Mouse (Mus musculus): ENCODE results near the gene Apbb1ip. TPM values are rescaled to one million over a fixed set of nuclear protein-coding genes. Genes with fewer than 3 reads are reported as not detected.
A peak's percentile ranks its signal among the peaks of the same experiment; 100 is the strongest.

The Apbb1ip gene
- total and polyA plus RNA-seq, 2 experiments, result 0.64 to 0.65 TPM

DNA sequence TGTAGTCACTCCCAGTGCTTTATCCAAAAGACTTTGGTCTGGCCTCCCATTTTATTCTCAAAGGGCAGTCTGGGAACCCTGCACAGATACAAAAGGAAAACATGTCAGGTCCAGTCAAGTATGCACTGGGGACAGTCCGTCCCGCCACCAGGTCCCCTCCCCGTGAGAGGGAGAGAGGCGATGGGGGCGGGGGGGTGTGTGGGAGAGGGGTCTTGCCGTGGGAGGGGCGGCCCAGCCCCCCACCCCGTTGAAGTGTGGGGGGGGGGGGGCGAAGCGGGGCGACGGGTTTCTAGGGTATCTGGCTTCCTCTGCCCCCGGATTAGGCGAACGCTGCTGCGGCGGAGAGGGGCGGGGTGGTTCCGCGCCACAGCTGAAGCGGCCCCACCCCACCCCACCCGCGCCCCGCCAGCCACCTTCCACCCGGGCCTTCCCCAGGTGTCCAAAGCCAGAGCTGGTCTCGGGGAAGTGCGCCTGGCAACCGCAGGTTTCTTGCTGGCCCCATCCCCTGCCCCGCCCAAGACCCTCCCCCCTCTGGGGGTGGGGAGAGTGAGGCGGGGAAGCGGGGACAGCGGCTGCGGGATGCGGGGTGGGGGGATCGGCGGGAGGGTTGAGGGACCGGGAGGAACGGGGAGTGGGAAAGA is 29.7 kb upstream of the Apbb1ip start:
- peak overlapping the region; percentile 25; the same call in 1 of the 2 replicates for H3K9ac ChIP-seq (ENCODE audit: low read depth, low read length)
- TF ChIP-seq POLR2A (IDR thresholded peaks at IDR 0.05; ENCODE audit: extremely low read depth, insufficient read depth, low read length), result no peak
- no peak for TF ChIP-seq CTCF (IDR thresholded peaks at IDR 0.05; ENCODE audit: low read depth, low read length)
- no peak overlapping the region for H3K4me3 ChIP-seq (ENCODE audit: insufficient read depth, low read depth, low read length)
- 2% methylated on average over 29 of the region's 38 CpGs for WGBS
- 0 out of 2 replicates have a peak, but pooled peaks cover 2% of the 10 kb centered on the region for H3K4me1 ChIP-seq (ENCODE audit: control insufficient read depth, insufficient read depth, low read length)
- H3K79me2 ChIP-seq (ENCODE audit: control insufficient read depth, insufficient read depth, low read length), result no peaks in the 10 kb centered on the region
- H3K27me3 ChIP-seq (ENCODE audit: control insufficient read depth, insufficient read depth, low read length), result no peaks in the 10 kb centered on the region
- H3K36me3 ChIP-seq (ENCODE audit: control insufficient read depth, insufficient read depth, low read length), result no peaks in the 10 kb centered on the region
- DNase-seq (ENCODE audit: extremely low read depth, low read depth, low spot score), result peak; percentile 8
- H3K27ac ChIP-seq (replicated peaks; ENCODE audit: insufficient read depth, low read depth, low read length), result no peak overlapping the region

GRCm38 (mm10) chr2:22744876-22745275 is 29.0 kb upstream of the Apbb1ip start:
- Histone ChIP-seq H3K27ac (replicated peaks; ENCODE audit: insufficient read depth, low read depth, low read length) (no peak overlapping the region), H3K27me3 (ENCODE audit: control insufficient read depth, insufficient read depth, low read length) (no peaks in the 10 kb centered on the region), H3K79me2 (ENCODE audit: control insufficient read depth, insufficient read depth, low read length) (no peaks in the 10 kb centered on the region), H3K4me3 (ENCODE audit: insufficient read depth, low read depth, low read length) (no peak overlapping the region), H3K9ac (ENCODE audit: low read depth, low read length) (no peak overlapping the region), H3K36me3 (ENCODE audit: control insufficient read depth, insufficient read depth, low read length) (no peaks in the 10 kb centered on the region), H3K4me1 (ENCODE audit: control insufficient read depth, insufficient read depth, low read length) (0 out of 2 replicates have a peak, but pooled peaks cover 2% of the 10 kb centered on the region)
- 8% methylated on average over 19 of the region's 19 CpGs for WGBS
- DNase-seq (ENCODE audit: extremely low read depth, low read depth, low spot score), result peak; percentile 31
- TF ChIP-seq POLR2A (IDR thresholded peaks at IDR 0.05; ENCODE audit: extremely low read depth, insufficient read depth, low read length) (no peak), CTCF (IDR thresholded peaks at IDR 0.05; ENCODE audit: low read depth, low read length) (no peak)

GRCm38 (mm10) chr2:22746785-22747184 is 27.1 kb upstream of the Apbb1ip start:
- H3K27me3 ChIP-seq (ENCODE audit: control insufficient read depth, insufficient read depth, low read length), result no peaks in the 10 kb centered on the region
- TF ChIP-seq CTCF (IDR thresholded peaks at IDR 0.05; ENCODE audit: low read depth, low read length) (no peak), POLR2A (IDR thresholded peaks at IDR 0.05; ENCODE audit: extremely low read depth, insufficient read depth, low read length) (no peak)
- H3K79me2 ChIP-seq (ENCODE audit: control insufficient read depth, insufficient read depth, low read length), result no peaks in the 10 kb centered on the region
- no peak overlapping the region for H3K9ac ChIP-seq (ENCODE audit: low read depth, low read length)
- DNase-seq (ENCODE audit: extremely low read depth, low read depth, low spot score), result peak; percentile 35
- no peak overlapping the region for H3K27ac ChIP-seq (replicated peaks; ENCODE audit: insufficient read depth, low read depth, low read length)
- H3K36me3 ChIP-seq (ENCODE audit: control insufficient read depth, insufficient read depth, low read length), result no peaks in the 10 kb centered on the region
- H3K4me1 ChIP-seq (ENCODE audit: control insufficient read depth, insufficient read depth, low read length), result 0 out of 2 replicates have a peak, but pooled peaks cover 2% of the 10 kb centered on the region
- no peak overlapping the region for H3K4me3 ChIP-seq (ENCODE audit: insufficient read depth, low read depth, low read length)

DNA sequence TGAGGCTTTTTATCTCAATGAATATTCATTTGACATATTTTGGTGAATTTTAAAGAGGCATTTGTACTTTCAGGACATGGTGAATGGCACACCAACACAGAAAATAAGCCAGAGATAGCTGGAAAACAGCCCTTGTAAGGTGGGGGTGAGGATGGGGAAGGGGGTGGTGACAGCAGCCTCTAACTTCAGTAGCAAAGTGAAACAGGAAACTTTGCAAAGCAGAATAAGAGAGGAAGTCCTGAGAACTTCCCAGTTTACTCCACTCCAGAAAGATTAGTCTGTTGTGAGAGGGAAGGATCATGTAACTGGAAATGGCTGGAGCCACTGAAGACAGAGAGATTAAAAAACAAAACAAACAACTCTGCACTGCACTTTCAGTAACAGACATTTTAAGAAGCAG is 26.0 kb upstream of the Apbb1ip start:
- Histone ChIP-seq H3K4me3 (ENCODE audit: insufficient read depth, low read depth, low read length) (no peak overlapping the region), H3K27me3 (ENCODE audit: control insufficient read depth, insufficient read depth, low read length) (no peaks in the 10 kb centered on the region), H3K4me1 (ENCODE audit: control insufficient read depth, insufficient read depth, low read length) (0 out of 2 replicates have a peak, but pooled peaks cover 2% of the 10 kb centered on the region), H3K36me3 (ENCODE audit: control insufficient read depth, insufficient read depth, low read length) (no peaks in the 10 kb centered on the region), H3K79me2 (ENCODE audit: control insufficient read depth, insufficient read depth, low read length) (no peaks in the 10 kb centered on the region), H3K9ac (ENCODE audit: low read depth, low read length) (no peak overlapping the region), H3K27ac (replicated peaks; ENCODE audit: insufficient read depth, low read depth, low read length) (no peak overlapping the region)
- peak; percentile 30 for DNase-seq (ENCODE audit: extremely low read depth, low read depth, low spot score)
- no peak for TF ChIP-seq CTCF (IDR thresholded peaks at IDR 0.05; ENCODE audit: low read depth, low read length)
- TF ChIP-seq POLR2A (IDR thresholded peaks at IDR 0.05; ENCODE audit: extremely low read depth, insufficient read depth, low read length), result no peak

DNA sequence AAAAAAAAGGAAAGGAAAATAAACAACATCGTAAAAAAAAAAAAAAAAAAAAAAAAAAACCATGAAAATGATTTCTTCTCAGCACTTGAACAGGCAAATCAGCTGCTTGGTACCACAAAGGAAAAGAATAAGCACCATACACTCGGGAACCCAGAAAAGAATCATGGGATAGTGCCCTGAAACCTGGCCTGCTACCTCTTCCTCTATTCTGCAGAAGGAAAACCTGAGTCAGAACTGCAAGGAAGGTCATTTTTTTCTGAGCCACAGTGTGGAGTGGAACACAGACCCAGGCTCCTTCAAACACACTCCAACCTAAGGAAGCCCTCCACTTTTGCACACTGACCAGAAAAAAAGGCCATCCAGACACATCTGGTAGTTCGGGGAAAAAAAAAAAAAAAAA is 24.1 kb upstream of the Apbb1ip start:
- no peak overlapping the region for H3K9ac ChIP-seq (ENCODE audit: low read depth, low read length)
- H3K4me3 ChIP-seq (ENCODE audit: insufficient read depth, low read depth, low read length), result no peak overlapping the region
- no peaks in the 10 kb centered on the region for H3K4me1 ChIP-seq (ENCODE audit: control insufficient read depth, insufficient read depth, low read length)
- DNase-seq (ENCODE audit: extremely low read depth, low read depth, low spot score), result no peak
- H3K27me3 ChIP-seq (ENCODE audit: control insufficient read depth, insufficient read depth, low read length), result no peaks in the 10 kb centered on the region
- WGBS, result 81% methylated on average over 3 of the region's 3 CpGs
- H3K27ac ChIP-seq (replicated peaks; ENCODE audit: insufficient read depth, low read depth, low read length), result no peak overlapping the region
- TF ChIP-seq POLR2A (IDR thresholded peaks at IDR 0.05; ENCODE audit: extremely low read depth, insufficient read depth, low read length) (no peak), CTCF (IDR thresholded peaks at IDR 0.05; ENCODE audit: low read depth, low read length) (no peak)
- H3K79me2 ChIP-seq (ENCODE audit: control insufficient read depth, insufficient read depth, low read length), result no peaks in the 10 kb centered on the region
- H3K36me3 ChIP-seq (ENCODE audit: control insufficient read depth, insufficient read depth, low read length), result no peaks in the 10 kb centered on the region

DNA sequence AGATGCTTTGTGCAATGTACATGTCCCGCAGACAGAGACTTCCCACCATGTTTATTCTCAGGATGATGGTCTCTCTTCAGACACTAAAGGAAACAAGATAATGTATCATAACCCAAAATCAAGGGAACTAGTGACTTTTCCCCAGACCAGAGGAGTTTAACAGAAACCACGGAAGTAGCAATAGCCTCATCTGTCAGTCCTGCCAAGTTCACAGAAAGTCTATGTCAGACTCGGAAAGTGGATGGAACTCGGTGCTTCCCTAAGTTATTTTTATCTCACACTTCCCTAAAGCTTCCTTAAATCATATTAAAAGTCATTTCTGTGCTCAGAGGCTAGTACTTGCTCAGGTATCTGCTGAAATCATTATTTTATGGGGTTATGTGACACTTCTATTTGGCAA is 21.4 kb upstream of the Apbb1ip start:
- Histone ChIP-seq H3K4me3 (ENCODE audit: insufficient read depth, low read depth, low read length) (no peak overlapping the region), H3K27me3 (ENCODE audit: control insufficient read depth, insufficient read depth, low read length) (no peaks in the 10 kb centered on the region), H3K27ac (replicated peaks; ENCODE audit: insufficient read depth, low read depth, low read length) (no peak overlapping the region), H3K4me1 (ENCODE audit: control insufficient read depth, insufficient read depth, low read length) (no peaks in the 10 kb centered on the region), H3K9ac (ENCODE audit: low read depth, low read length) (no peak overlapping the region), H3K79me2 (ENCODE audit: control insufficient read depth, insufficient read depth, low read length) (no peaks in the 10 kb centered on the region), H3K36me3 (ENCODE audit: control insufficient read depth, insufficient read depth, low read length) (no peaks in the 10 kb centered on the region)
- 52% methylated on average over 4 of the region's 4 CpGs for WGBS
- peak; percentile 42 for DNase-seq (ENCODE audit: extremely low read depth, low read depth, low spot score)
- TF ChIP-seq POLR2A (IDR thresholded peaks at IDR 0.05; ENCODE audit: extremely low read depth, insufficient read depth, low read length) (no peak), CTCF (IDR thresholded peaks at IDR 0.05; ENCODE audit: low read depth, low read length) (no peak)
